ENCODE assay signal across 27 mouse cellular contexts in the genomic region with DNA sequence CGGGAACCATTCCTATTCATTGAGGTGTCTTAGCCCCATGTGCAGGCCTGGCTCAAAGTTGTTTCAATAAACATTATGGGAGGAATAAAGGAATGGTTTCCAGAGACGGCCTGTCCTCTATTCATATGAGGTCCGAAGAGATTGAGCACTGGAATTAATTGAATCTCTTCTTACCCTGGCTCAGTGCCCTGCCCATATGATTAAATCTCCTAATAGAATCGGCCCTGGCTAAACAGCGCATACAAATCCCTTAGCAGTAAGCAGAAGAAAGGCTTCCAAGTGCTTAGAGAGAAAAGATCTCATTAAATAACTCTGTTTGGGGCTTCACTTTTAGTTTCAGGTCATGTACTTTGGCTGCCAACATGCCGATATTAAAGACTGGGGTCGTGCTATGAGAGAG. TPM values are rescaled to one million over a fixed set of nuclear protein-coding genes. Genes with fewer than 3 reads are reported as not detected.
A peak's percentile ranks its signal among the peaks of the same experiment; 100 is the strongest.
DNase-seq lines count a peak whose midpoint lies in the region; ATAC-seq lines count a peak whose summit lies in the region.
"Had no signal": no experiment of that assay in that cellular context is flagged by ENCODE, and none has a peak within 500 bp of the region (broad histone marks: within the 10 kb centered on the region; RNA-seq: fewer than 3 reads in every experiment).

No protein-coding gene starts in this region.

- H3K9ac ChIP-seq in hindbrain, embryonic 16.5 days (ENCODE audit: low read depth, low read length), result no peak overlapping the region
- H3K9ac ChIP-seq in forebrain, embryonic 13.5 days, result no peak overlapping the region
- no peak overlapping the region for H3K9ac ChIP-seq in midbrain, embryonic 13.5 days (replicated peaks)
- H3K9ac ChIP-seq: embryonic facial prominence, embryonic 12.5 days; heart, embryonic 15.5 days; limb, embryonic 15.5 days; liver, embryonic 14.5 days; lung, embryonic 15.5 days; stomach, embryonic 15.5 days had no signal

- H3K27me3 ChIP-seq in hindbrain, embryonic 16.5 days (replicated peaks; ENCODE audit: control insufficient read depth, insufficient read depth, low read length), result no peaks in the 10 kb centered on the region
- no peaks in the 10 kb centered on the region for H3K27me3 ChIP-seq in hindbrain, embryonic 10.5 days (ENCODE audit: insufficient read depth, poor library complexity, severe bottlenecking)
- peaks cover 12% of the 10 kb centered on the region; the same call in 1 of the 2 replicates for H3K27me3 ChIP-seq in forebrain, embryonic 13.5 days
- peaks cover 12% of the 10 kb centered on the region for H3K27me3 ChIP-seq in midbrain, embryonic 13.5 days
- peaks cover 5% of the 10 kb centered on the region; the same call in 1 of the 2 replicates for H3K27me3 ChIP-seq in embryonic facial prominence, embryonic 10.5 days (replicated peaks; ENCODE audit: low read depth, poor library complexity, severe bottlenecking)
- H3K27me3 ChIP-seq: CH12.LX; heart, embryonic 15.5 days; limb, embryonic 15.5 days; lung, embryonic 15.5 days; stomach, embryonic 15.5 days had no signal

- H3K4me1 ChIP-seq in hindbrain, embryonic 16.5 days (ENCODE audit: control insufficient read depth, insufficient read depth, low read depth, low read length), result no peaks in the 10 kb centered on the region; the same call in 1 of the 2 replicates
- H3K4me1 ChIP-seq in hindbrain, embryonic 10.5 days (replicated peaks), result peaks cover 13% of the 10 kb centered on the region; the same call in 1 of the 2 replicates
- peaks cover 22% of the 10 kb centered on the region for H3K4me1 ChIP-seq in forebrain, embryonic 13.5 days
- peaks cover 40% of the 10 kb centered on the region for H3K4me1 ChIP-seq in midbrain, embryonic 13.5 days (replicated peaks)
- H3K4me1 ChIP-seq in embryonic facial prominence, embryonic 10.5 days, result no peaks in the 10 kb centered on the region
- H3K4me1 ChIP-seq: embryonic facial prominence, embryonic 12.5 days; stomach, embryonic 15.5 days had no signal

- intact Hi-C loops in left cerebral cortex, postnatal 14 days (cut with DNase I), result no loop called here

- H3K27ac ChIP-seq in hindbrain, embryonic 16.5 days (ENCODE audit: low read depth, low read length), result no peak overlapping the region
- H3K27ac ChIP-seq in hindbrain, embryonic 10.5 days, result no peak overlapping the region
- H3K27ac ChIP-seq in forebrain, embryonic 13.5 days, result no peak overlapping the region
- peak overlapping the region; percentile 55 for H3K27ac ChIP-seq in midbrain, embryonic 13.5 days
- no peak overlapping the region for H3K27ac ChIP-seq in embryonic facial prominence, embryonic 10.5 days (replicated peaks)
- H3K27ac ChIP-seq: embryonic facial prominence, embryonic 12.5 days; gastrocnemius, adult 2 months; heart, embryonic 15.5 days; limb, embryonic 15.5 days; liver, embryonic 14.5 days; lung, embryonic 15.5 days; stomach, embryonic 15.5 days had no signal

- ATAC-seq in hindbrain, embryonic 16.5 days, result peak; percentile 20; the same call in 1 of the 2 replicates
- peak; percentile 55; the same call in 1 of the 2 replicates for ATAC-seq in forebrain, embryonic 13.5 days
- ATAC-seq in midbrain, embryonic 13.5 days, result peak; percentile 76

- no peak overlapping the region for H3K4me2 ChIP-seq in hindbrain, embryonic 16.5 days (ENCODE audit: low read length)
- no peak overlapping the region for H3K4me2 ChIP-seq in forebrain, embryonic 13.5 days
- no peak overlapping the region for H3K4me2 ChIP-seq in midbrain, embryonic 13.5 days (replicated peaks)
- H3K4me2 ChIP-seq: embryonic facial prominence, embryonic 12.5 days; heart, embryonic 15.5 days; limb, embryonic 15.5 days; lung, embryonic 15.5 days; stomach, embryonic 15.5 days had no signal

- 25% methylated on average over 7 of the region's 7 CpGs for WGBS in hindbrain, embryonic 16.5 days
- WGBS in hindbrain, embryonic 10.5 days, result 78% methylated on average over 7 of the region's 7 CpGs
- 8% methylated on average over 7 of the region's 7 CpGs for WGBS in forebrain, embryonic 13.5 days
- WGBS in midbrain, embryonic 13.5 days, result 14% methylated on average over 7 of the region's 7 CpGs
- WGBS in embryonic facial prominence, embryonic 10.5 days, result 78% methylated on average over 7 of the region's 7 CpGs

- no peak for DNase-seq in hindbrain, embryonic 10.5 days (ENCODE audit: low spot score)
- DNase-seq in MN1 (ENCODE audit: low spot score), result peak; percentile 82
- DNase-seq in left cerebral cortex, postnatal 14 days (ENCODE audit: low spot score in 2 of 2), result no peak
- DNase-seq in embryonic facial prominence, embryonic 10.5 days (ENCODE audit: low spot score), result no peak
- DNase-seq: B cell, adult 2 months; cerebellum, adult 18-20 months; cerebellum, postnatal 14 days; gastrocnemius, adult 2 months; heart, postnatal 36 days; kidney, adult 18-20 months; kidney, postnatal 4 days; lung, postnatal 4 days; thymus, postnatal 36 days had no signal

- no peaks in the 10 kb centered on the region for H3K36me3 ChIP-seq in hindbrain, embryonic 16.5 days (ENCODE audit: control insufficient read depth, insufficient read depth, low read length)
- H3K36me3 ChIP-seq in hindbrain, embryonic 10.5 days, result no peaks in the 10 kb centered on the region
- H3K36me3 ChIP-seq in forebrain, embryonic 13.5 days (ENCODE audit: poor library complexity, severe bottlenecking), result no peaks in the 10 kb centered on the region
- H3K36me3 ChIP-seq in midbrain, embryonic 13.5 days, result no peaks in the 10 kb centered on the region
- H3K36me3 ChIP-seq in embryonic facial prominence, embryonic 10.5 days (replicated peaks), result no peaks in the 10 kb centered on the region
- H3K36me3 ChIP-seq: embryonic facial prominence, embryonic 12.5 days; G1E; heart, embryonic 15.5 days; limb, embryonic 15.5 days; lung, embryonic 15.5 days; stomach, embryonic 15.5 days had no signal

- H3K9me3 ChIP-seq in hindbrain, embryonic 16.5 days (ENCODE audit: control insufficient read depth, low read length), result no peaks in the 10 kb centered on the region
- H3K9me3 ChIP-seq in hindbrain, embryonic 10.5 days, result no peaks in the 10 kb centered on the region
- H3K9me3 ChIP-seq in forebrain, embryonic 13.5 days (replicated peaks), result no peaks in the 10 kb centered on the region
- no peaks in the 10 kb centered on the region for H3K9me3 ChIP-seq in midbrain, embryonic 13.5 days
- no peaks in the 10 kb centered on the region for H3K9me3 ChIP-seq in embryonic facial prominence, embryonic 10.5 days
- H3K9me3 ChIP-seq: embryonic facial prominence, embryonic 12.5 days; G1E; heart, embryonic 15.5 days; limb, embryonic 15.5 days; lung, embryonic 15.5 days; stomach, embryonic 15.5 days had no signal

- H3K4me3 ChIP-seq in hindbrain, embryonic 16.5 days (ENCODE audit: low read length), result no peak overlapping the region
- no peak overlapping the region for H3K4me3 ChIP-seq in hindbrain, embryonic 10.5 days
- no peak overlapping the region for H3K4me3 ChIP-seq in forebrain, embryonic 13.5 days
- H3K4me3 ChIP-seq in midbrain, embryonic 13.5 days (replicated peaks), result no peak overlapping the region
- H3K4me3 ChIP-seq in embryonic facial prominence, embryonic 10.5 days, result no peak overlapping the region
- H3K4me3 ChIP-seq: embryonic facial prominence, embryonic 12.5 days; gastrocnemius, adult 2 months; heart, embryonic 15.5 days; limb, embryonic 15.5 days; lung, embryonic 15.5 days; myocyte; stomach, embryonic 15.5 days had no signal

RNA-seq across cellular contexts. Expression of gene Fam163a, which starts 12.0 kb away (rescaled TPM):
- 3.7 and 4.5 TPM in 2 replicates for polyA plus RNA-seq in hindbrain, embryonic 16.5 days (2015; fragmentation: Nextera tagmentation; extraction: Ambion mirVana)
- 4.9 and 7.7 TPM in 2 replicates for polyA plus RNA-seq in hindbrain, embryonic 10.5 days (2016; fragmentation: Nextera tagmentation; extraction: Ambion mirVana)
- 2.1 and 2.2 TPM in 2 replicates for polyA plus RNA-seq in forebrain, embryonic 13.5 days (2015; fragmentation: Nextera tagmentation; extraction: Ambion mirVana)
- polyA plus RNA-seq in midbrain, embryonic 13.5 days (2015; fragmentation: Nextera tagmentation; extraction: Ambion mirVana), result 8.4 and 12.4 TPM in 2 replicates
- total RNA-seq in left cerebral cortex, postnatal 14 days (2021), result 10 to 100 TPM in 1 of 2 experiments, 1 to 10 TPM in 1; 8.3 to 11.9 TPM
- 1.6 and 2.5 TPM in 2 replicates for polyA plus RNA-seq in embryonic facial prominence, embryonic 10.5 days (2016; fragmentation: Nextera tagmentation; extraction: Ambion mirVana)
- total RNA-seq: CH12.LX; gastrocnemius, adult 2 months; megakaryocyte-erythroid progenitor cell, adult 5-6 weeks had no signal
- polyA plus RNA-seq: G1E; gonadal fat pad, adult 2 months; myocyte had no signal

Comparison
In these comparisons a context has a peak if more than half of its experiments do, and no peak if none do; other contexts are left out.
1. ATAC-seq: peak in every context shown above with its lines; median percentile 76 in midbrain, embryonic 13.5 days; 55 in forebrain, embryonic 13.5 days; 20 in hindbrain, embryonic 16.5 days.